Mouse (Mus musculus) spleen, postnatal 10 days (tissue): Measurements from ENCODE around the gene Gpr157.

Experiments
- DNase-seq, 2 experiments: peaks; one replicate each; pipeline ENCODE4 v3.0.0; 2021 to 2022; ENCODE audit warnings: low spot score in 2 of 2

Gpr157 gene

DNA sequence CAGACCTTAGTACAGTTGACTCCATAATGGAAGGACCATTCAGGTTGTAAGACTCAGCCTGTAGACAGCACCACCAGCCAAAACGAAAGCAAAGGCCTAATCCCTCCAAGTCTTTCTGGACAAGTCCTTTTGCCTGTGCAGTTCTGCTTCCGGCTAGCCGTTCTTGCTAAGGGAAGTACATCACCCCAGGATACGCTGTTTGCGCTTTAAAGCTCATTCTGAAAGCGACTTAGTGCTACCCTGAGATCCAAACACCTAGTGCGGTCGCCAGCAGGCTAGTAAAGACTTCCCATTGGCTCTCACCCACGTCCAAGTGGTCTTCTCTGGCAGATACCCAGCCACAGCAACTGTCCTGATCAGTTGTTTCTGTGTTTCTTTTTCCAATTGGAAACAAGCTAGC lies 23.2 kb downstream of the Gpr157 start:
- DNase-seq = no peak

DNA sequence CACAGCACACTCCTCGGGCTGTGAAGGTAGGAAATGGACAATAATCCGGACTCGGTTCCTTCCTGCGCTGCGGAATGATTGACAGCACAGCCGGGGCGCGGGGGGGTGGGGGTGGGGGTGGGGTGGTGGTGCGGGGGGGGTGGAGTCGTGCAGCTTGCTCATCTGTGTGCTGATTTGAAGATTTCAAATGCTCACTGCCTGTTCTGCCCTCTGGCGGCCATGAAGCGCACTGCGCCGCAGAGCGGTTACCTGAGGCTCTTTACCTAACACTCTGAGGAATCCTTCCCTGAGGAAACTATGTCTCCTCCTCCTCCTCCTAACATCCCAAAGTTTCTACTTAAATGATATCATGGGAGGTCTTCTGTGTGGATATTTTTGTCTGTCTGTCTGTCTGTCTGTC lies 25.7 kb downstream of the Gpr157 start:
- peak; percentile 47 to 79 for DNase-seq

DNA sequence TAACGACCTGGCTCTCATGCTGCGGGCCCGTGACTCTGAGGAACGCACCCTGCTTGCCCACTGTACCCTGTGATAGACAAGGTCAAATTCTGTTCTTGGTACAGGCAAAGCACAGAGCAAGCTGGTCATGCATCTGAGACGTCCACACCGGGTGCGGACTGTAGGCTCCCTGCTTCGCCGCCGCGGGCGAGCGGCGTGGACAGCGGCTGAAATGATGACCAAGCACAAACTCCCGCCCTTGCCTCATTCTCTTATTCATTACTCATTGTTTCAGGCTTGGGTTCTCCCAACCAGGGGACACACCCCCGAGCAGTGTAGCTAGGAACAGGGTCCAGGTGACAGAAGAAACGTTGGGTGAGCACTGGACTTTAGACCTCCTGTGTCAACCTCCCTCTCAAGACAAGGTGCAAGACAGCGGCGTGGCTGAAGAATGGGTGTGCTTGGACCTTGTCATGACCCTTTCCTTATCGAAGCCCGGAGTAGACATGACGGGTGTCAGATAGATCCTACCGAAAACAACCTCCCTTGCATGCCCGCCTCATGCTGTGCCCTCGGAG lies 27.4 kb downstream of the Gpr157 start:
- no peak for DNase-seq

DNA sequence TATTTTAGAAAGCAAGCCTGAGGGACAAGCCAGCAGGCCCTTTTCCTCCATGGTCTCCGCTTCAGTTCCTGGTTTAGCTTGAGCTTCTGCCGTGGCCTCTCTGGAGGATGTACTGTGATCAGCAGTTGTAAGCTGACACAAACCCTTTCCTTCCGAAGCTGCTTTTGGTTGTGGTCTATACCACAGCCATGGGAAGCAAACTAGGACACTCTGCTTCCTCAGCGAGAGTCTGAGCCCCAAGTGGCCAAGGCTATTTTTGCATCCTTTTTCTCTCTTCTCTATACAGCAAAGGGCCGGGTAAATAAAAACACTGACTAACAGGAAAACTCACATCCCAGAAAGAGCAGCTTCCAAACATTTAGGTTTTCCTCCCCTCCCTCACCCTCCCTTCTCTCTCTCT lies 30.1 kb downstream of the Gpr157 start:
- DNase-seq = no peak

DNA sequence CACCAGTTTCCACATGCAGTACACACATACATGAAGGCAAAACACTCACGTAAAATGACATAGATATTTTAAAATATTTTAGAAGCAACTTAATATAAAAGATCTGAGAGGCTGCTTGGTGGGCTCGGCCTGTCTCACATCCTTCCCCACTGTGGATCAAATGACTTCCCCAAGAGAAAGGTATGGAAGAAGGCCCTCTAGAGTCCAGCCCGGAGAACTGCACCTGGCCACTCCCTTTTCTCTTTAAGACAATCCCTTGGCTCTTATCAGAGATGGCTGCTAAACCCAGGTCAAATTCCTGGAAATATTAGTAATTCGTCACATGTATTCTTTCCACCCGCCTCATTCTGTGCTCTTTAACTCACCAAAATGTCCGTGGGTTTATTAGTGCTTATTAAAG lies 31.0 kb downstream of the Gpr157 start:
- no peak for DNase-seq

DNA sequence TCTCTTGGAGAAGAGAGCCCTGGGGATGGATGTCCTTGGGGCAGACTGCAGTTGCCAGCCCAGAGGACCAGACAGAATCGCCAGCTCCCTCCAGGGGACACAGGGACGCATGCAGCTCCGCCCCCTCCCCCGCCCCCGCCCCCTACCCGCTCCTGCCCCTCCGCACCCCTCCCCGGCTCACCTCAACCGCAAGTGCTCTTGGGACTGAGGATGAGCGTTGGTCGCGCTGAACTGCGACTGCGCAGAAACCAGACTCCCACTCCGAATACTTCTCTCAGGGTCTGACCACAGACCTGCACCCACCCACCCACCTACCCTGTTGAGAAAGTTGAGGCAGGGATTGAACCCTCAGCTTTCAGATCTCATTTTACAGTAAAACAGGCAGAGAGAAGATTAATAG lies 31.9 kb downstream of the Gpr157 start, which contains the start of gene Slc2a5:
Slc2a5 (plus strand) TSS at position 229 of the 400 bp plus-strand sequence.
- DNase-seq = no peak

DNA sequence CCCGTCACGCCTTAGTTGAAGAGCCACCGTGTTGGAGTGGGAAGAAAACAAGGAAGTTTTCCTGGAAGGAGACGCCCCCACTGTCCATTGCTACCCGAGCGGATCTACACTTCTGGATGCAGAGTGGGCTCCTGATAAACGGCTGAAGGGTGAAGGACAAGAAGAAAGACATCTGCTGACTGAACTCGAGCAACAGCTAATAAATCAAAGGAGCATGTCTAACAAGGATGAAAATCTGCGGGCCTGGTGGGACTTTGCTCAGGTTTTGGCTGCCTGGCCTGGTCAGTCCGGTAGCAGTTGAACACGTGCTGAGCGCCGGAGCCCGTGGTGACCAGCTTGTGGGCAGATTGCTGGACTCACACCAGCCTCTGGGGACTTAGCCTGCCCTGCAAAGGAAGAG lies 32.5 kb downstream of the Gpr157 start:
- no peak for DNase-seq

DNA sequence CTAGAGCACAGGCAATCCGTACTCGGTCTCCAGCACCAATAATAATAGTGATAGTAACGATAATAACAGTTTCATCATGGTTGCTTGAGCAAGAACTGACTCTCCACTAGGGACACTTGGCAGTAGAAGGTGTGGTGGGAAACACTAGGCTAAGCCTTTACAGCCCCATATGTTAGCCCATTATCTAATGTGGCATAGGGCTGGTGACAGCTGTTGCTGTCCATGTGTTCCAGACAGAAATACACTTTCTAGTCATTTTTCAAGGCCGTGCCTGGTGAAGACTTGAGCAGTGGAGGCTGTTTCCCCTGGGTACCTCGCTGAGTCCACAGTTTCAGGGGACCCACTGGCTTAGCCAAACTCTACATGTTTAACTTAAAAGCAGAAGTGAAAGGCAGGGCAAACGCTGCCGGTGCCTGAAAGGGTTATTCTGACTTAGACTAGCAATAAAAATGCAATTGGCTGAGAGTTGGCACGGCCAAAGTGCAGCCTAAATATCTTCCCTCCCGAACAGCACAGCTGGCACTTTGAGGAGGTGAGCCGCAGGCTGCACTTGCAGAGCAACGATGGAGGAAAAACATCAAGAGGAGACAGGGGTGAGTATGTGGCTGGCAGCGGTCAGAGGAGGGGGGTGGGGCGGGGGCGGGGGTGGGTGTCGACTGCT lies 33.1 kb downstream of the Gpr157 start:
- DNase-seq = peak in 1 of 2 experiments; percentile 44

DNA sequence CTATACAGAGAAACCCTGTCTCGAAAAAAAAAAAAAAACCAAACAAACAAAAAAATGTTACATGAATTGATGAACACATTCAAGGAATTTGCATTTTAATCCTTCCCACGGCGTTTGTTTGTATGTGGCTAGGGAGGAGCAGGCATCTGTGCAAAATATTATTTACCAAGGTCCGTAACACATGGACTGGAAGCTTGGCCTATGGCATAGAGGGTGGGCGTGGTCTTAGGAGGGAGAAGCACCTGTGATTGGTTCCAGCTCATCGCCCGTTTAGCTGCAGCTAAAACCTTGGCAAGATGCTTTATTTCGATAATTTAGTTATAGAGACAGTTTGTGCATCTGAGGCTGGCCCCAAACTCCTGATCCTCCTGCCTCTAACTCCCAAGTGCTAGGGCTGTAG lies 34.3 kb downstream of the Gpr157 start:
- no peak for DNase-seq

DNA sequence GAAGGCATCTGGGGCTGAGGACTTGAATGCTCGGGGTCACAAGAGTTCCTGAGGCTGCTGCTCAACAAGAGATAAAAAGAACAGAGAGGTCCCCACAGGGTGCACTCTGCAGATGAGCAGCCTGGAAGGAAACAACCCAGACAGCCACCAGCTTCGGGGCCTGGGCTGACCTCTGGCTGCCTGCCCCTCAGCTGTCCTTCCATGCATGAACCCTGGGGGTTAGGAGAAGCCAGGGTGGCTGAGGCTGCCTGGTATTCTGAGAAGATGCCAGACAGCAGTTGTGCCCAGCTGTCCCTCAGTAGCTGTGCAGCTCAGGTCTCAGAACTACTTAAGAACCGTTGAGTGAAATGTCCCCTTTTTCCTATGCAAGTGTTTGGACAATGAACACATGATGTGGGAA lies 35.3 kb downstream of the Gpr157 start:
- DNase-seq = no peak

DNA sequence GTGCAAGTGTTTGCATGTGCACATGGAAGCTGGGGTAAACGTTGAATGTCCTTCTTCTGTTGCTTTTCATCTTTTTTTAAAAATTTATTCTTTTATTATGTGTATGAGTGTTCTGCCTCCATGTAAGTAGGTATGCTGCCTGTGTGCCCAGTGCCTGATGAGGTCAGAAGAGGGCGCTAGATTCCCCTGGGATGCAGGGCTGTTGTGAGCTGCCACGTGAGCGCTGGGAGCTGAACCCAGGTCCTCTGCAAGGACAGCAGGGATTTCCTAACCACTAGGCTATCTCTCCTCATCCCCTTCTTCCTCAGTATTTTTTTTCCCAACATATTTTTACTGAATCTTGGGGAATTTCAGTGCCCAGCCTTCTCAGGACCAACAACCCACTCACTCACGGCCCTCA lies 39.2 kb downstream of the Gpr157 start:
- DNase-seq = no peak

DNA sequence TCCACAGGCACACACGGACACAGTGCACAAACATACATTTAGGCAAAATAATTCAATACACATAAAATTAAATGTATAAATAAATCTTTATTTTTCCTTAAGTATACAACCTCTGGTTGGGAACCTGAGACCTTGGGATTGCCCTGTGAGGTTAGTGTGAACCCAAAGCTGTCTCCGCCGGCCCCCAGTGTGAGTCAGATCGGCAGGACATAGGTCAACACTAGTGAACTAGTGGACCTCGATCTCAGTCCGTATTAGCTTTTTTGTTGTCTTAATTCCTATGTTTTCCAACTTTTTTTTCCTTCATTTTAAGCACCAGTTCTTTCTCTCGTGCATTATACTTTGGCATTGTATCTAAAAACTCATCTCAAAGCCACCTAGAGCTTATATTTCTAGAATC lies 40.7 kb downstream of the Gpr157 start:
- no peak for DNase-seq

DNA sequence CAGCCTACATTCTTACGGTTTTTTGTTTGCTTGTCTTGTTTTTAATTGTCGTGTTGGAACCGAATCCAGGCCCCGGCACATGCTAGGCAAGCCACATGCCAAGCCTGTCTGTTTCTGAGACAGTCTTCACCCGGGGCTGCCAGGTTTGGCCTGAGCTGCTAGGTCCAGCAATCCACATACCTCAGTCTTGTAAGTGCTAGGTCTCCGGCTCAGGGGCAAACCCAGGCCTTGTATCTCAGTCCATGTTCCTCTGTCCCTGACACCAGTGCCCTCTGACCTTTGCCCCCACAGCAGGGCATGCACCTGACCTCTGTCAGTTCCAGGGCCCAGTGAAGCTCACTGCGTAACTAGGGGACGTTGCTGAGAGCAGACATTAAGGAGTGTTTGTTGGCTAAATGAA lies 41.4 kb downstream of the Gpr157 start:
- DNase-seq = no peak

DNA sequence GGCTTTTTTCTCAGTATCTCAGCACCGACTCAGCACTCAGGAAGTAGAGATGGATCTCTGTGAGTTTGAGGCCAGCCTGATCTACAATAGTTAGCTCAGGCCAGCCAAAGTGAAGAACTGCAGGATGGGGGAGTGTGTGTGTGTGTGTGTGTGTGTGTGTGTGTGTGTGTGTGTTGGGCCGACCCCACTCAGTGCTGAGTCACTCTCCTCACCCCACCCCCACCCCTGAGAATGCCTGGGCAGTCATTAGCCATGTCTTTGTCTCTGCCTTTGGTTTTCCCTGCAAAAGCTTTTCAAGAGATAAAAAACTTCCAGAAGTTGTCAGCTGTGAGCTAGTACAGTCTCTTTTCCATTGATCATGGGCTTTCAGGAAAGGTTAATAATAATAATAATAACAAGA lies 43.5 kb downstream of the Gpr157 start:
- no peak for DNase-seq

DNA sequence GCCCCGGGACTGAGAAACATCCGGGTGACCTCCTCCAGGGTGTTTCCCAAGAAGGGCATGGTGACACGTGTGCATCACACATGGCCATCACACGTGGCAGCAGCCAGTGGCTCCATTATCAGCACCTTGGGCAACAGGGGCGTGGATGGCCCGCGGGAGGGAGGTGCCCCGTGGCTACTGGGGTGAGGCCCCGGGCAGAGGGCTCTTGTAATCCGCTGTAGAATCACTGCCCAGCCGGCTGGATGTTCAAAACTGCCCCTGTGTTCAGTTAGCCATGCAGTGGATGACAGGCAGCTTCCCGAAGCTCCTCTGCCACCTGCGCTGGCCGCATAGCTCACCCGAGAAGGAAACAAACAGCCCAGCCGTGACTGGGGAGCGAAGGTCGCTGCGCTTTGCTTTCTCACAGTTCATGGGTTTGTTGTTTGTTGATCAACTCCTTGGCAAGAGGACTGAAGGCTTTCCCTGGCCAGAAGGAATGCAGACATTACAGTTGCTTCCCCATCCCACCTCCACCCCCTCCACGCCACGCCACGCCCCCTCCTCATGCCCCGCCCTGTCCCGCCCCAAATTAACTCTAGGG lies 45.6 kb downstream of the Gpr157 start:
- peak in 1 of 2 experiments; percentile 25 for DNase-seq

DNA sequence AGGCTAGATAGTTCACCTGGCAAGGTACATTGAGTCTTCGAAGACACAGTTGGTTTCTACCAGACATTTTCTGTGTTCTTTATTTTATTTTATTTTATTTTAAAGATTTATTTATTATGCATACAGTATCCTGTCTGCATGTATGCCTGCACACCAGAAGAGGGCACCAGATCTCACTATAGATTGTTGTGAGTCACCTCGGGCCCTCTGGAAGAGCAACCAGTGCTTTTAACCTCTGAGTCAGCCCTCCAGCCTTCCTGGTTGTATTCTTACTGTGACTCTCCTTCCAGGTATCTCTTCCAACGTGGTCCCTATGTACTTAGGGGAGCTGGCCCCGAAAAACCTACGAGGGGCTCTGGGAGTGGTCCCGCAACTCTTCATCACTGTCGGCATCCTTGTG lies 48.1 kb downstream of the Gpr157 start:
- no peak for DNase-seq

DNA sequence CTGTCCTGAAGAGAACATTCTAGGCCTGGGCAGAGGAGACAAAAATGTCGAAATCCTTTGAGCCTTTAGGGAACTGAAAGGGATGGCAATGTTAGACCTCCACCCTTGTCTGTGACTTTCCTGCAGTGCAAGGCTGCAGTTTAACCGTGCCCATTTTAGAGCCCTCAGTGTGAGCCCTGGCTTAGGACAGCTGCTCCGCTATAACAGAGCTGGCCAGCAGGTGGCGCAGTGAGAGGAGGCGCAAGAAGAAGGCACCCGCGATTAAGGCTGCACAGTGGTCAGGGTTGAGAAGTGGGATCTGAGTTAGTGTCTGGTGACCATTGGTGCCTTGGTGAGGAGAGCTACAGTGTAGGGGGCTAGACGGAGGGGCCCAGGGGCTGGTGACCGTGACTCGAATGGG lies 49.5 kb downstream of the Gpr157 start:
- DNase-seq = peak; percentile 67 to 87

DNA sequence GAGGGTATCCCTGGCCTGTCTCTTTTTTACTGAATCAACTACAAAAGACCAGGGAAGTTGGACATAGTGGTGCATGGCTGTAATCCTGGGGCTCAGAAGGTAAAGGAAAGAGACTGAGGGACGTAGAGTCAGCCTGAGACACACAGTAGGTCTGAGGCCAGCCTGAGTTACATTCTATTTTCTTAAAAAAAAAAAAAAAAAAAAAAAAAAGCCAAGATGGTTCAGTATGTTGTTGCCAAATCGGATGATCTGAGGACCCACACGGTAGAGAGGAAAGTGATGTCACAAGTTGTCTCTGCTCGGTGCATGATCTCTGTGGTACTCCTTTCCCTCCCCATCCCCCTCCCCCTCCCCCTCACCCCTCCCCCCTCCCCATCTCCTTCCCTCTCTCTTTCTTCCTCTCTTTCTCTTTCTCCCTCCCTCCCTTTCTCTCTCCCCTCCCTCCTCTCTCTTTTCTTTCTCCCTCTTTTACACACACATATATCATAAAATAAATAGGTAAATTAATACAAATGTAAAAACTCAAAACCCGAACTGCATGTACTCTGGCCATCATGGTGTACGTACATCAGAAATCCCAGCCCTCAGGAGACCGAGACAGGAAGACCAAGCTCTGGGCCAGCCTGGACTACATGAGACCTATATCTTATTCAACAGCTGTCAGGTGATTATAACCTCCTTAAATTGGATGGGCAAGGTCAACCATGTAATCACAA lies 50.4 kb downstream of the Gpr157 start:
- DNase-seq = no peak

DNA sequence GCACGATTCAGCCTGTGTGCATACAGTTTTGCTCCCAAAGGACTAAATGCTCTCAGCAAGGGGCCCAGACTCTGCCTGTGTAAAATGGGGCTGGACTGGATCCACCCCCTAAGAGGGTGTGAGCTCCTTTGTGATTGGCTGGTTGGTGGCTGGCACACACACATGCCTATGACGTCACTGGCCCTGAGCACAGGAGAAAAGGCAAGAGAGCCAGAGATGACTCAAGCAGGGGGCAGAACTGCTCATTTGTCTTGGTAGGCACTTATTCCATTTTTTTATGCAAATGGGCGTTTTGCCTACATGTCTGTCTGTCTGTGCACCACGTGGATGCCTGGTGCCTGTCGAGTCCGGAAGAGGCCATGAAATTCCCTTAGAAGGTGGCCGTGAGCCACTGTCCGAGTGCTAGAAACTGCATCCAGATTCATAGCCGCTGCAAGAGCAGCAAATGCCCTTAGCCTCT lies 50.9 kb downstream of the Gpr157 start:
- peak in 1 of 2 experiments; percentile 60 for DNase-seq

DNA sequence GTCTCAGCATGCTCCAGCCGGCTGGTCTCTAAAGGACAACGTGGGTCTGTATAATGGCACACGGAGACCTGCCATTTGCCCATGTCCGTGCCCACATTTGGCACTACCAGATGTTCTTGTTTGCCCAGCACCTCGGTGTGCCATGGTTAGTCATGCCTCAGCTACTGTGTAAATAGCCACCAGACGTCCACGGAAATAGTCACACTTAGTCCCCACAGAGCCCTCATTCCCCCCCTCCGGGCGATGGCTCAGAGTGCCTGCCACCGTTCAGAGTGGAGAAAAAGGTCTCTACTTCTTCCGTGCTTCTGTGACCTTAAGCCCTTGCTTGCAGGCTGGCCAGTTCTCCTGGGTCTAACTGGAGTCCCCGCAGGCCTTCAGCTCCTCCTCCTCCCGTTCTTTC lies 51.9 kb downstream of the Gpr157 start:
- DNase-seq = no peak

DNA sequence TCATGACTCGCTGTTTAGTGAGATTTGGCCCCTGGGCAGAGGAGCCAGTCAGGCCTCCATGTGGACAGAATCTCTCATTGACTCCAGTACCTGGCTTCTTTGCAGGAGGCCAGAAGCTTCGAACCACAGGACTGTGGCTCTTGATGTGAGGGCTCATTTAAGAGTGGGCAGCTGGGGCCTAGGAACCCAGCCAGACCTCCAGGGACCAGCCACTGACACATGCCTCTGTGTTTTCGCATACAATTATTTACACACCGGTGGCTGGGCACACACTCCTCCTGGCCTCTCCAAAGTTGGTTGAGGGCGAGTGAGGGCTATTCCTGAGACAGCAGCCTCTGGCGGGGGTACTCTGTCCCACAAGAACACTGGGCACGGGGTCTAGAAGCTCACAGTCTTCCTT lies 53.2 kb downstream of the Gpr157 start:
- DNase-seq = no peak

DNA sequence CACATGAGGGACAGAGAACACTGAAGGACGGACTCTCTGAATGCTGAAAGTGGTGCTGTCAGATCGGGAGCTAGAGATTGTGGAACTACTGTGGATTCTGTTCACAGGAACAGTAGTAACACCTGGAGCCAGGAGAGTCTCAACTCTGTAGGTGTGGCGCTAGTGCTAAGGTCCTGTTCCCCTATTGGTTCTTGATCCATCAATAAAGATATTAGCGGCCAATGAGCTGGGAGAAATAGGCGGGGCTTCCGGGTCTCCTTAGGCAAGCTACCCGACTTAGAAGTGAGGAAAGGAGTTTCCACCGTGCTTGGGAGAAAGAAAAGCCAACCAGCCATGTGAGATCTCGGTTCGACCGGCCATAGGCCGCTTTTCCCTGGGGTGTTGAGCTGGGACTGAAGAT lies 57.1 kb downstream of the Gpr157 start:
- DNase-seq = no peak

DNA sequence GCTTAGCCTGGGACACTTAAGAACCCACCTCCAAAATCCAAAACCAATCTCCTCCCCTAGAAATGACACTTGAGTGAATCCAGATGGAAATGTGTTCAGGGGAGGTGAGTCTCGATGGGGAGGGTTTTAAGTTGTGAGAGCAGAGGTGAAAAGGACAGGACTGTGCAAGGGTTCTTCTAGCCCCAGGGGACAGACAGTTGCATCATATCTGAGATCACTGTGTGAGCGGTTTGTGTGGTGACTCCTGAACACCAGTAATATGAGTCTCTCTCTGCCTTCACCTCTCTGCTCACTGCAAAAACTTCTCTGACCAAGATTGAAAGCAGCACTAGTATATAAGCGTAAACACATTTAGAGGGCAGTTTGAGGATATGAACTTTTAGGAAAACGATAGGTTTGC lies 59.1 kb downstream of the Gpr157 start:
- no peak for DNase-seq
